Mouse (Mus musculus): ENCODE measurements around the gene Sipa1l3. TPM values are rescaled to one million over a fixed set of nuclear protein-coding genes. Genes with fewer than 3 reads are reported as not detected.

The Sipa1l3 gene
- polyA plus RNA-seq, 1 experiment: 93.0 TPM

DNA sequence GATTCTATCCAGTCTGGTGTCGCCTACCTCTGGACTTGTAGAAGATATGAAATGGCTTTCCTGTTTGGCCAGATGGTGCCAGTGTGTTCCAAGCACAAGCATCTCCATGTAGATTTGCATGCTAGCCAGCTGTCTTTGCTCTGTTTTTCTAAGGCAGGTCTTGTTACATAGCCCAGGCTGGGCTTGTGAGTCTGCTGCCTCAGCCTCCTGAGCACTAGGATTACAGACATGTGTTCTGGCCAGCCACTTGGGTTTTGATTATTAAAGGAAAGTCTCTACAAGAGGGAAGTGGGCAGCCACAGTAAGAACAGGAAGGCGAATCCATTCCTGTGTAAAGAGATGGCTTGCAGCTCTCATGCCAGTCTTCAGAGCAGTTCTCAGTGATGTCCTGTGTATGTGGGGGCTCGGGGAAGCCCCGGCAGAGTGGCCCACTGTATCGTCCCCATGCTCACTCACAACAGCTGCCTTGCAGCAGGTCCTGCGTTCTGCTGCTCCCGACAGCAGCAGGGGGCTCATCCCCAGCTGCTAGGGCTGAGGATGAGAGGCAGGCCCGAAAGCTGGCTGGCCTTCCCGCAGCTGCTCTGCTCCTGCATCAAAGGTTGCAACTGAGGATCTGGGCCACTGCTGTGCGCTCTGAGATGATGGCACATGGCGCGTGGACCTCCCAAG lies 97.1 kb downstream of the Sipa1l3 start:
- H3K36me3 ChIP-seq (ENCODE audit: control insufficient read depth, insufficient read depth, low read length): no peaks in the 10 kb centered on the region
- TF ChIP-seq CTCF (IDR thresholded peaks at IDR 0.05; ENCODE audit: borderline replicate concordance, control insufficient read depth, extremely low read depth, insufficient read depth, low read length, poor library complexity) (0 out of 2 replicates have a peak, but pooled peaks have one; percentile 27), POLR2A (IDR thresholded peaks at IDR 0.05; ENCODE audit: control insufficient read depth, extremely low read depth, insufficient read depth, low read length, poor library complexity) (no peak)
- no peak overlapping the region for H3K4me3 ChIP-seq (ENCODE audit: control insufficient read depth, insufficient read depth, low read length)
- WGBS: 47% methylated on average over 12 of the region's 12 CpGs
- DNase-seq: no peak
- H3K27ac ChIP-seq (ENCODE audit: control insufficient read depth, insufficient read depth, low read length): no peak overlapping the region
- peaks cover 21% of the 10 kb centered on the region for H3K4me1 ChIP-seq (replicated peaks; ENCODE audit: control insufficient read depth, insufficient read depth, low read length)
- H3K27me3 ChIP-seq (ENCODE audit: control insufficient read depth, insufficient read depth, low read length): no peaks in the 10 kb centered on the region

DNA sequence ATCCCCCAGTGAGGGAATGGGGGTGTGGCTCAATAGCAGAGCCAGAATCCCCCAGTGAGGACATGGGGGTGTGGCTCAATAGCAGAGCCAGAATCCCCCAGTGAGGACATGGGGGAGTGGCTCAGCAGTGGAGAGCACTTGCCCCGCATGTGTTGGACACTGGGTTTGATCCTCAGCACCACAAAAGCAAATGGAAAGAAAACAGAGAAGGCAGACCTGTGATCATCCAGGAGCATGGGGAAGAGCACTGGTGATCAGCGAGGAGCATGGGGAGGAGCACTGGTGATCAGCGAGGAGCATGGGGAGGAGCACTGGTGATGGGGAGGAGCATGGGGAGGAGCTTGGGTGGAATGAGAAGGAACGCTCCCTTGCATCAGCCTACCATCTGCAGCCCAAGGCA lies 98.6 kb downstream of the Sipa1l3 start:
- TF ChIP-seq CTCF (IDR thresholded peaks at IDR 0.05; ENCODE audit: borderline replicate concordance, control insufficient read depth, extremely low read depth, insufficient read depth, low read length, poor library complexity) (no peak), POLR2A (IDR thresholded peaks at IDR 0.05; ENCODE audit: control insufficient read depth, extremely low read depth, insufficient read depth, low read length, poor library complexity) (no peak)
- no peaks in the 10 kb centered on the region for H3K27me3 ChIP-seq (ENCODE audit: control insufficient read depth, insufficient read depth, low read length)
- no peak for DNase-seq
- no peak overlapping the region for H3K27ac ChIP-seq (ENCODE audit: control insufficient read depth, insufficient read depth, low read length)
- no peak overlapping the region for H3K4me3 ChIP-seq (ENCODE audit: control insufficient read depth, insufficient read depth, low read length)
- H3K4me1 ChIP-seq (replicated peaks; ENCODE audit: control insufficient read depth, insufficient read depth, low read length): peaks cover 14% of the 10 kb centered on the region
- WGBS: 93% methylated on average over 4 of the region's 4 CpGs
- no peaks in the 10 kb centered on the region for H3K36me3 ChIP-seq (ENCODE audit: control insufficient read depth, insufficient read depth, low read length)

GRCm38 (mm10) chr7:29418231-29418630 lies 100.2 kb downstream of the Sipa1l3 start:
- Histone ChIP-seq H3K4me3 (ENCODE audit: control insufficient read depth, insufficient read depth, low read length) (no peak overlapping the region), H3K4me1 (replicated peaks; ENCODE audit: control insufficient read depth, insufficient read depth, low read length) (peaks cover 14% of the 10 kb centered on the region), H3K27me3 (ENCODE audit: control insufficient read depth, insufficient read depth, low read length) (no peaks in the 10 kb centered on the region), H3K27ac (ENCODE audit: control insufficient read depth, insufficient read depth, low read length) (no peak overlapping the region), H3K36me3 (ENCODE audit: control insufficient read depth, insufficient read depth, low read length) (no peaks in the 10 kb centered on the region)
- no peak for DNase-seq
- TF ChIP-seq POLR2A (IDR thresholded peaks at IDR 0.05; ENCODE audit: control insufficient read depth, extremely low read depth, insufficient read depth, low read length, poor library complexity): no peak
- TF ChIP-seq CTCF (IDR thresholded peaks at IDR 0.05; ENCODE audit: borderline replicate concordance, control insufficient read depth, extremely low read depth, insufficient read depth, low read length, poor library complexity): no peak
- 96% methylated on average over 6 of the region's 6 CpGs for WGBS

DNA sequence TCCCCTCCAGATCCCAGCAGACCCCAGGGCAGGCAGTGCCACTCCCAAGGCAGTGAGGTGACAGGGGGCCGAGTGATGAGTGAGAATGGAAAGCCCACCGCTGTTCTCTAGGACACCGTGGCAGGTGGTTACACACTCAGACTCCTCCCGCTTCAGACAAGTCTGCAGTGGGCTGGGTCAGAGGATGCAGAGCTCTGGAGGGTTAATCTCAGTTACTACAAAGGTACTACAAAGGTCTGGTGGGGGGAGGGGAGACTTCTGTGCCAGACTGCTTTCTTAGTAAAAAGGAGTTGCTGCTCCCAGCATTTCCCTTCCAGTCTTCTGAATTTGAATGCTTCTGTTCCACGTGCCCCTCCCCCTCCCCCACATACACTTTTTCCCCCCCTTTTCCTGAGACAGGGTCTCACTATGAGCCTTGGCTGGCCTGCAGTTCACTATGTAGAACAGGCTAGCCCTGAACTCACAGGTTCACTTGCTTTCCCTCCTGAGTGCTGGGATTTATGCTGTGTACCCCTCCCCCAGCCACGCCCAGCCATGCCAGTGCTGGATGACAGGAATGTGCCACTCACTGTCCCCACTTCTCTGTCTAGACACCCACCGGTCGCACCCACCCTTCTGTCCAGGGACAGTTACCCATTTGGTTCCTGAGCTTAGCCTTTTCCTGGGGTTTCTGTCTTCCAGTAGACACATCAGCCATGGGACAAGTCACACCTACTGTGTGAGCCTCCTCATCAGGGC lies 100.9 kb downstream of the Sipa1l3 start:
- TF ChIP-seq CTCF (IDR thresholded peaks at IDR 0.05; ENCODE audit: borderline replicate concordance, control insufficient read depth, extremely low read depth, insufficient read depth, low read length, poor library complexity): no peak
- no peak for TF ChIP-seq POLR2A (IDR thresholded peaks at IDR 0.05; ENCODE audit: control insufficient read depth, extremely low read depth, insufficient read depth, low read length, poor library complexity)

DNA sequence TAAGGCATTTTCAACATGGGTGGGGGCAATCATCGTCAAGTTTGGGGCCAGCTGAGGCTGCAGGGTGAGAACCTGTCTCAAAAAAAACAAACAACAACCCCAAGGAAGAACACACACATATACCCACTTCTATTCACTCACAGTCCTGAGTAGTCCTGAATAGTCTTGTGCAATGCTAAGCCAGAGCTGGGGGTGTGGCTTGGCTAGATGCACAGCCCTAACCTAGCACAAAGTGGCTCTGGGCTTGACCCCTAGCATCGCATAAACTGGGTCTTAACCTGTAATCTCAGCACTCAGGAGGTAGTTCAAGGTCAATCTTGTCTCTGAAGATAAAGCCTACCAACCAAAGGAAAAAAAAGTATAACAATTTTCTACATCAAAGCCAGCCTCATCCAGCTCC lies 101.5 kb downstream of the Sipa1l3 start:
- H3K36me3 ChIP-seq (ENCODE audit: control insufficient read depth, insufficient read depth, low read length): no peaks in the 10 kb centered on the region
- WGBS: 88% methylated on average over 2 of the region's 2 CpGs
- no peak overlapping the region for H3K27ac ChIP-seq (ENCODE audit: control insufficient read depth, insufficient read depth, low read length)
- DNase-seq: no peak
- TF ChIP-seq CTCF (IDR thresholded peaks at IDR 0.05; ENCODE audit: borderline replicate concordance, control insufficient read depth, extremely low read depth, insufficient read depth, low read length, poor library complexity): no peak
- peaks cover 23% of the 10 kb centered on the region for H3K4me1 ChIP-seq (replicated peaks; ENCODE audit: control insufficient read depth, insufficient read depth, low read length)
- no peak overlapping the region for H3K4me3 ChIP-seq (ENCODE audit: control insufficient read depth, insufficient read depth, low read length)
- no peaks in the 10 kb centered on the region for H3K27me3 ChIP-seq (ENCODE audit: control insufficient read depth, insufficient read depth, low read length)

More for the DNA sequence above, 100.9 kb downstream of the Sipa1l3 start:
- Histone ChIP-seq H3K4me3 (ENCODE audit: control insufficient read depth, insufficient read depth, low read length) (no peak overlapping the region), H3K4me1 (replicated peaks; ENCODE audit: control insufficient read depth, insufficient read depth, low read length) (peaks cover 18% of the 10 kb centered on the region), H3K27me3 (ENCODE audit: control insufficient read depth, insufficient read depth, low read length) (no peaks in the 10 kb centered on the region), H3K36me3 (ENCODE audit: control insufficient read depth, insufficient read depth, low read length) (no peaks in the 10 kb centered on the region), H3K27ac (ENCODE audit: control insufficient read depth, insufficient read depth, low read length) (no peak overlapping the region)
- 72% methylated on average over 8 of the region's 8 CpGs for WGBS
- no peak for DNase-seq

GRCm38 (mm10) chr7:29411838-29412580 lies 106.4 kb downstream of the Sipa1l3 start:
- no peak for TF ChIP-seq CTCF (IDR thresholded peaks at IDR 0.05; ENCODE audit: borderline replicate concordance, control insufficient read depth, extremely low read depth, insufficient read depth, low read length, poor library complexity)
- TF ChIP-seq POLR2A (IDR thresholded peaks at IDR 0.05; ENCODE audit: control insufficient read depth, extremely low read depth, insufficient read depth, low read length, poor library complexity): no peak
- H3K4me1 ChIP-seq (replicated peaks; ENCODE audit: control insufficient read depth, insufficient read depth, low read length): peaks cover 29% of the 10 kb centered on the region
- peak overlapping the region; percentile 36; the same call in 1 of the 2 replicates for H3K27ac ChIP-seq (ENCODE audit: control insufficient read depth, insufficient read depth, low read length)
- DNase-seq: peak; percentile 34
- H3K4me3 ChIP-seq (ENCODE audit: control insufficient read depth, insufficient read depth, low read length): no peak overlapping the region
- H3K27me3 ChIP-seq (ENCODE audit: control insufficient read depth, insufficient read depth, low read length): no peaks in the 10 kb centered on the region
- 39% methylated on average over 8 of the region's 8 CpGs for WGBS
- H3K36me3 ChIP-seq (ENCODE audit: control insufficient read depth, insufficient read depth, low read length): no peaks in the 10 kb centered on the region

All from thymus, adult 2 months (tissue).